8 mouse cellular contexts compared by ENCODE assay signal in the genomic region with DNA sequence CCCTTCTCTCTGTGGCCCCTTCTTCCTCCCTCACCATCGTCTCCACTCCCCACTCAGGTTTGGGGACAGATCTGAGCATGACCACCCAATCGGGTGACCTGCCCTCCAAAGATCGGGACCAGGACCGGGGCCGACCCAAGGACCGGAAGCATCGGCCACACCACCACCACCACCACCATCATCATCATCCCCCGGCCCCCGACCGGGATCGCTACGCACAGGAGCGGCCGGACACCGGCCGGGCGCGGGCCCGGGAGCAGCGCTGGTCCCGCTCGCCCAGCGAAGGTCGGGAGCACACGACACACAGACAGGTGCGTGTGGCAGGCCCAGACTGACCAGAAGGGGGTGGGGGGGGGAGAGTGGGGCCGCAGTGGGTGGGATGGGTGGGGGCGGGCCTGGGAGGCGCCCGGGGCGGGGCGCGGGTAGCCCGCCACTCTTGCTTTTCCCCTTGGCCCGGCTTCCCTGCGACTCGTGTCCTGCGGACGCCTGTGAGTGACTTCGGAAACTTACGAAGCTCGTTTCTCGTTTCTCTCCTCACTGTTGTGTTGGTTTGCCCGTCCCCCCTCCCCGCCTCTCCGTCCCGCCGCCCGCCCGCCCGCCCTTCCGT. TPM values are rescaled to one million over a fixed set of nuclear protein-coding genes. Genes with fewer than 3 reads are reported as not detected.
A peak's percentile ranks its signal among the peaks of the same experiment; 100 is the strongest.
DNase-seq lines count a peak whose midpoint lies in the region; ATAC-seq lines count a peak whose summit lies in the region.

No protein-coding gene starts in this region.

- 0 out of 2 replicates have a peak, but pooled peaks cover 3% of the 10 kb centered on the region for H3K27me3 ChIP-seq in heart, embryonic 12.5 days (replicated peaks)
- peaks cover 11% of the 10 kb centered on the region; the same call in 1 of the 2 replicates for H3K27me3 ChIP-seq in limb, embryonic 10.5 days (ENCODE audit: low read depth, poor library complexity, severe bottlenecking)
- no peaks in the 10 kb centered on the region for H3K27me3 ChIP-seq in midbrain, embryonic 16.5 days (ENCODE audit: control insufficient read depth, insufficient read depth, low read depth, low read length)

- ATAC-seq in heart, embryonic 12.5 days (ENCODE audit: insufficient number of reproducible peaks, low FRiP score): peak; percentile 15
- peak; percentile 22 for ATAC-seq in midbrain, embryonic 16.5 days

- no peaks in the 10 kb centered on the region for H3K36me3 ChIP-seq in heart, embryonic 12.5 days
- no peaks in the 10 kb centered on the region for H3K36me3 ChIP-seq in limb, embryonic 10.5 days
- H3K36me3 ChIP-seq in midbrain, embryonic 16.5 days (ENCODE audit: control insufficient read depth, insufficient read depth, low read length): peaks cover under 1% of the 10 kb centered on the region; the same call in 1 of the 2 replicates

- H3K27ac ChIP-seq in heart, embryonic 12.5 days (ENCODE audit: poor library complexity, severe bottlenecking): peak overlapping the region; percentile 92
- peak overlapping the region; percentile 95 for H3K27ac ChIP-seq in limb, embryonic 10.5 days
- H3K27ac ChIP-seq in midbrain, embryonic 16.5 days (ENCODE audit: low read length): peak overlapping the region; percentile 82

- H3K4me2 ChIP-seq in heart, embryonic 12.5 days: peak overlapping the region; percentile 92
- peak overlapping the region; percentile 89 for H3K4me2 ChIP-seq in midbrain, embryonic 16.5 days (ENCODE audit: low read length)

- peak overlapping the region; percentile 69 for H3K4me3 ChIP-seq in heart, embryonic 12.5 days
- peak overlapping the region; percentile 65 for H3K4me3 ChIP-seq in limb, embryonic 10.5 days
- peak overlapping the region; percentile 40 for H3K4me3 ChIP-seq in midbrain, embryonic 16.5 days (ENCODE audit: low read depth, low read length)

- DNase-seq in right cerebral cortex, postnatal 14 days: peak; percentile 44
- DNase-seq in right cerebral cortex, adult 2 months (ENCODE audit: low spot score in 2 of 2): no peak
- peak; percentile 54 to 69 for DNase-seq in cerebellum, postnatal 14 days
- no peak for DNase-seq in limb, embryonic 10.5 days (ENCODE audit: low spot score)
- DNase-seq in thymus, postnatal 25 days: peak; percentile 43
- no peak for DNase-seq in c-Kit-positive CD71-positive TER-119-positive erythroid progenitor cells, embryonic 14.5 days (ENCODE audit: low spot score)

- peaks cover 42% of the 10 kb centered on the region for H3K4me1 ChIP-seq in heart, embryonic 12.5 days (replicated peaks)
- H3K4me1 ChIP-seq in limb, embryonic 10.5 days: peaks cover 70% of the 10 kb centered on the region
- H3K4me1 ChIP-seq in midbrain, embryonic 16.5 days (ENCODE audit: control insufficient read depth, insufficient read depth, low read length): peaks cover 16% of the 10 kb centered on the region

- H3K9me3 ChIP-seq in heart, embryonic 12.5 days (replicated peaks): no peaks in the 10 kb centered on the region
- no peaks in the 10 kb centered on the region for H3K9me3 ChIP-seq in limb, embryonic 10.5 days (replicated peaks)
- no peaks in the 10 kb centered on the region for H3K9me3 ChIP-seq in midbrain, embryonic 16.5 days (replicated peaks; ENCODE audit: control insufficient read depth, low read length, poor library complexity, severe bottlenecking)

- peak overlapping the region; percentile 88 for H3K9ac ChIP-seq in heart, embryonic 12.5 days
- peak overlapping the region; percentile 74 for H3K9ac ChIP-seq in midbrain, embryonic 16.5 days (ENCODE audit: low read depth, low read length)

- under 1% methylated on average over 46 of the region's 52 CpGs for WGBS in heart, embryonic 12.5 days
- 0% methylated on average over 49 of the region's 52 CpGs for WGBS in limb, embryonic 10.5 days
- WGBS in midbrain, embryonic 16.5 days: under 1% methylated on average over 31 of the region's 52 CpGs

RNA-seq across cellular contexts. Expression of a gene that starts 24.0 kb away (rescaled TPM):
- 63.4 and 68.1 TPM in 2 replicates for polyA plus RNA-seq in heart, embryonic 12.5 days (2016; fragmentation: Nextera tagmentation; extraction: Ambion mirVana)
- 199 and 229 TPM in 2 replicates for polyA plus RNA-seq in limb, embryonic 10.5 days (2016; fragmentation: Nextera tagmentation; extraction: Ambion mirVana)
- polyA plus RNA-seq in midbrain, embryonic 16.5 days (2015; fragmentation: Nextera tagmentation; extraction: Ambion mirVana): 13.0 and 16.3 TPM in 2 replicates

RNA-seq across cellular contexts. Expression of a gene that starts 47.4 kb away (rescaled TPM):
- polyA plus RNA-seq in heart, embryonic 12.5 days (2016; fragmentation: Nextera tagmentation; extraction: Ambion mirVana): 46.2 and 49.5 TPM in 2 replicates
- polyA plus RNA-seq in limb, embryonic 10.5 days (2016; fragmentation: Nextera tagmentation; extraction: Ambion mirVana): 71.7 and 79.3 TPM in 2 replicates
- 59.0 and 68.1 TPM in 2 replicates for polyA plus RNA-seq in midbrain, embryonic 16.5 days (2015; fragmentation: Nextera tagmentation; extraction: Ambion mirVana)

RNA-seq across cellular contexts. Expression of a gene that starts 49.0 kb away (rescaled TPM):
- 20.9 and 21.3 TPM in 2 replicates for polyA plus RNA-seq in heart, embryonic 12.5 days (2016; fragmentation: Nextera tagmentation; extraction: Ambion mirVana)
- 31.7 and 32.0 TPM in 2 replicates for polyA plus RNA-seq in limb, embryonic 10.5 days (2016; fragmentation: Nextera tagmentation; extraction: Ambion mirVana)
- 13.0 and 14.2 TPM in 2 replicates for polyA plus RNA-seq in midbrain, embryonic 16.5 days (2015; fragmentation: Nextera tagmentation; extraction: Ambion mirVana)

Comparison
In these comparisons a context has a peak if more than half of its experiments do, and no peak if none do; other contexts are left out.
1. DNase-seq: peak in right cerebral cortex, postnatal 14 days (single experiment), cerebellum, postnatal 14 days (2 of 2) and thymus, postnatal 25 days (single experiment); none in right cerebral cortex, adult 2 months (0 of 2), limb, embryonic 10.5 days (single experiment) and c-Kit-positive CD71-positive TER-119-positive erythroid progenitor cells, embryonic 14.5 days (single experiment).
2. Peak in every context shown above with its lines, with median percentiles within 50 percentile points of each other: H3K27ac ChIP-seq and H3K4me3 ChIP-seq.